Mouse (Mus musculus) midbrain, embryonic 11.5 days (tissue): Measurements from ENCODE around the gene Ctsd. TPM values are rescaled to one million over a fixed set of nuclear protein-coding genes. Genes with fewer than 3 reads are reported as not detected.

ENCODE experiments used
- ATAC-seq: fragments of 200-750 bp; cut with Nextera tagmentation; 2 replicates; pipeline ENCODE4 v1.8.0; 2017; ENCODE audit warnings: moderate TSS enrichment, moderate library complexity; ENCODE audit not compliant: low FRiP score
- DNase-seq: peaks from one replicate; pipeline ENCODE4 v3.0.0; 2015; ENCODE audit warnings: low spot score; ENCODE audit errors: missing footprints
- H3K27ac ChIP-seq: fragments of 300-500 bp; sonication (generic); 2 replicates; pipeline ENCODE4 v1.5.1; 2014; ENCODE audit warnings: low read depth, low read length
- H3K27me3 ChIP-seq: fragments of 300-500 bp; sonication (generic); 2 replicates; pipeline ENCODE4 v1.6.1; 2014; ENCODE audit warnings: mild to moderate bottlenecking, low read length, moderate library complexity, mixed read lengths; ENCODE audit not compliant: control insufficient read depth, insufficient read depth
- H3K36me3 ChIP-seq: fragments of 300-500 bp; sonication (generic); 2 replicates; pipeline ENCODE4 v1.6.1; 2014; ENCODE audit warnings: mild to moderate bottlenecking, low read length, moderate library complexity, mixed read lengths; ENCODE audit not compliant: control insufficient read depth, insufficient read depth
- H3K4me1 ChIP-seq: fragments of 300-500 bp; sonication (generic); 2 replicates; pipeline ENCODE4 v1.6.1; 2014; ENCODE audit warnings: low read length; ENCODE audit not compliant: control insufficient read depth, insufficient read depth
- H3K4me2 ChIP-seq: fragments of 300-500 bp; sonication (generic); 2 replicates; pipeline ENCODE4 v1.6.1; 2014; ENCODE audit warnings: mild to moderate bottlenecking, moderate library complexity
- H3K4me3 ChIP-seq: fragments of 300-500 bp; sonication (generic); 2 replicates; pipeline ENCODE4 v1.5.1; 2014; ENCODE audit warnings: low read depth, low read length
- H3K9ac ChIP-seq: fragments of 300-500 bp; sonication (generic); 2 replicates; pipeline ENCODE4 v1.6.1; 2014; ENCODE audit warnings: low read length
- H3K9me3 ChIP-seq: fragments of 300-500 bp; sonication (generic); 2 replicates; pipeline ENCODE4 v1.6.1; 2016; ENCODE audit warnings: low read length; ENCODE audit not compliant: control insufficient read depth
- WGBS: fragments of 180-500 bp; shearing (Covaris S2); extraction: QIAGEN DNeasy Blood & Tissue Kit; methylation state at CpG from one replicate; pipeline ENCODE4 v1.1.7; 2014; 5-methylcytosine and 5-hydroxymethylcytosine counted together
- polyA plus RNA-seq: library from polyadenylated mRNA; unstranded; fragments of >200 nt; fragmentation: Nextera tagmentation; extraction: Ambion mirVana; gene quantifications from 2 replicates; pipeline ENCODE4 v1.2.1, GENCODE M21; 2014

Gene Ctsd
- polyA plus RNA-seq = 166 and 169 TPM in 2 replicates

GRCm38 (mm10) chr7:142387419-142388148 is at the start of gene Ctsd:
TSS of gene Ctsd (minus strand) at chr7:142388038.
- Histone ChIP-seq H3K9me3 (no peaks in the 10 kb centered on the region), H3K9ac (peak within 1 kb of the TSS; percentile 91), H3K27ac (no peak within 1 kb of the TSS), H3K27me3 (no peaks in the 10 kb centered on the region), H3K36me3 (peaks cover 5% of the 10 kb centered on the region; the same call in 1 of the 2 replicates), H3K4me2 (peak within 1 kb of the TSS; percentile 81), H3K4me1 (peaks cover 8% of the 10 kb centered on the region), H3K4me3 (peak within 1 kb of the TSS; percentile 81)
- peak; percentile 99 for DNase-seq
- peak; percentile 98 for ATAC-seq
- 1% methylated on average over 54 of the region's 55 CpGs for WGBS

DNA sequence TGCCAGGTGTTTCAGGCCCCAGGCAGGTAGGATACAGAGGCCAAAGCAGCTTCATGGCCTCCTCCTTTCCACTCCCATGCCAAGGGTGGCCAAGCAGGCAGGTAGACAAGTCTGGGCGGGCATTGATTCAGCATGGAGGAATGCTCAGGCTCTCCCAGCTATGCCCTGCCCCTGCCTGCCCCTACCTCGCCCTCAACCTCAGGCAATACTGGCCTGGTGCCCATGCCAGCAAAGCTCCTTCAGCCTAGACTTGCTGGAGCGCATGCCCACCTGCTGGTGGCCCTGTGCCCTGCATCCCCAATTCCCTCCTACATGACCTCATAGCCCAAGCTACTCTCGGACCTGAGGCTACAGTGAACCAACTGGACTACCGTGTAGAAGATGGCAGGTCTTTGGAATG is 49.5 kb upstream of the Ctsd start:
- Histone ChIP-seq H3K9ac (no peak overlapping the region), H3K27me3 (no peaks in the 10 kb centered on the region), H3K4me1 (no peaks in the 10 kb centered on the region), H3K36me3 (no peaks in the 10 kb centered on the region), H3K27ac (no peak overlapping the region), H3K9me3 (no peaks in the 10 kb centered on the region), H3K4me3 (no peak overlapping the region), H3K4me2 (no peak overlapping the region)
- no peak for DNase-seq
- no peak for ATAC-seq
- WGBS = 78% methylated on average over 5 of the region's 5 CpGs

DNA sequence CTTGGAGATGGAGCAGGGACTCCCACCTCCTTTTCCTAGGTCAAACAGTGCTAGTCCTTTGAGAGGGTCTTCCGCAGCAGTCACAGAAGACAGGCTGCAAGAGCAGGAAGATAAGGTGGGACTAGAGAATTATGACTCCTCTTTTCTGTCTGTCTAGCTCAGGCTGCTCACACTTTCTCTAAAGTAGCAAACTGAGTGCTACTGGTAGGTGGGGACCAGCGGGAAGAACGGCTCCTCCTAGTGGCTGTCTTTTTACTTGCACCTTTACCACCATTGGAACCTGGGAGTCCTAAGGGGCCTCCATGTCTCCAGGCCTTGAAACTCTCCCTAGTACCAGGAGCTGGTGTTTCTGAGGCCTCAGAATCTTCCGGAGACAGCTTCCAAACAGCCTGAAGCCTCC is 47.7 kb upstream of the Ctsd start:
- DNase-seq (peak; percentile 98), ATAC-seq (no peak)
- Histone ChIP-seq H3K4me2 (no peak overlapping the region), H3K9ac (no peak overlapping the region), H3K27me3 (no peaks in the 10 kb centered on the region), H3K36me3 (no peaks in the 10 kb centered on the region), H3K4me3 (no peak overlapping the region), H3K4me1 (no peaks in the 10 kb centered on the region), H3K27ac (no peak overlapping the region), H3K9me3 (no peaks in the 10 kb centered on the region)
- 23% methylated on average over 4 of the region's 4 CpGs for whole genome bisulfite sequencing

- no peak for ATAC-seq
- no peak within 1 kb of the TSS for H3K27ac ChIP-seq
- no peak within 1 kb of the TSS for H3K9ac ChIP-seq
These were observed 46.5 kb upstream of the Ctsd start, which contains the start of gene Syt8 for GRCm38 (mm10) chr7:142434137-142434865. TSS of gene Syt8 (plus strand) at chr7:142434850.

GRCm38 (mm10) chr7:142433623-142434022 is 45.8 kb upstream of the Ctsd start:
- no peak for ATAC-seq
- H3K27ac ChIP-seq = no peak overlapping the region

More at GRCm38 (mm10) chr7:142434137-142434865, 46.5 kb upstream of the Ctsd start, which contains the start of gene Syt8:
- Histone ChIP-seq H3K4me3 (no peak within 1 kb of the TSS), H3K36me3 (no peaks in the 10 kb centered on the region), H3K4me1 (no peaks in the 10 kb centered on the region), H3K4me2 (no peak within 1 kb of the TSS), H3K9me3 (no peaks in the 10 kb centered on the region), H3K27me3 (no peaks in the 10 kb centered on the region)
- 85% methylated on average over 10 of the region's 10 CpGs for WGBS
- DNase-seq = no peak

GRCm38 (mm10) chr7:142431106-142431505 is 43.3 kb upstream of the Ctsd start:
- H3K4me3 ChIP-seq = no peak overlapping the region
- no peaks in the 10 kb centered on the region; the same call in 1 of the 2 replicates for H3K27me3 ChIP-seq
- H3K27ac ChIP-seq = no peak overlapping the region
- H3K4me2 ChIP-seq = no peak overlapping the region
- H3K4me1 ChIP-seq = no peaks in the 10 kb centered on the region
- ATAC-seq (no peak), DNase-seq (no peak)
- 90% methylated on average over 14 of the region's 14 CpGs for WGBS
- no peaks in the 10 kb centered on the region for H3K9me3 ChIP-seq
- H3K36me3 ChIP-seq = no peaks in the 10 kb centered on the region
- no peak overlapping the region for H3K9ac ChIP-seq

More at GRCm38 (mm10) chr7:142433623-142434022, 45.8 kb upstream of the Ctsd start:
- H3K4me1 ChIP-seq = no peaks in the 10 kb centered on the region
- no peak overlapping the region for H3K4me3 ChIP-seq
- H3K9me3 ChIP-seq = no peaks in the 10 kb centered on the region
- H3K27me3 ChIP-seq = no peaks in the 10 kb centered on the region; the same call in 1 of the 2 replicates
- DNase-seq = no peak
- WGBS = 55% methylated on average over 19 of the region's 19 CpGs
- no peak overlapping the region for H3K4me2 ChIP-seq
- no peak overlapping the region for H3K9ac ChIP-seq
- H3K36me3 ChIP-seq = no peaks in the 10 kb centered on the region

- Histone ChIP-seq H3K36me3 (no peaks in the 10 kb centered on the region), H3K4me2 (no peak overlapping the region), H3K27me3 (no peaks in the 10 kb centered on the region; the same call in 1 of the 2 replicates), H3K4me3 (no peak overlapping the region), H3K27ac (no peak overlapping the region), H3K9me3 (no peaks in the 10 kb centered on the region), H3K4me1 (no peaks in the 10 kb centered on the region), H3K9ac (no peak overlapping the region)
- DNase-seq = no peak
- WGBS = 76% methylated on average over 12 of the region's 12 CpGs
- ATAC-seq = peak; percentile 70; the same call in 1 of the 2 replicates
These were observed 42.4 kb upstream of the Ctsd start for GRCm38 (mm10) chr7:142430160-142430678.

DNA sequence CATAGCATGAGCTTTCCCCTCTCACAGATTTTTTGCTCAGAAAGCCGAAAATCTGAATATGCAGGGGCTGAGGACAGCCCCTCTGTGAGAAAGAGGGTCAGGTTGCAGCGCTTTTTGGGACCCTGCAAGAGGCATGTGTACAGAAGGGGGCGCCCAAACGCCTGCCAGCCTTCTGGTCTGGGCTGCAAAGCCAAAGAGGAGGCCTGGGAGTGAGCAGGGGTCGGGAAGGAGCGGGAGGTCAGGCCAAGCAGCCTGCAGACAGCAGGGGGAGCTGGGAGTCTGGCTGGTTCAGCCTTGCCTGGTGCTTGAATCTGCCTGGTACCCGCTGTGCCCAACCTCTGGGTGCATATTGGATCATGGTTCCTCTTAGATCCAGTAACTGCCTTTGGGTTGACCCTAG is 40.4 kb upstream of the Ctsd start:
- no peaks in the 10 kb centered on the region for H3K36me3 ChIP-seq
- no peaks in the 10 kb centered on the region for H3K4me1 ChIP-seq
- H3K27ac ChIP-seq = no peak overlapping the region
- peak; percentile 75; the same call in 1 of the 2 replicates for ATAC-seq
- no peaks in the 10 kb centered on the region for H3K9me3 ChIP-seq
- H3K27me3 ChIP-seq = no peaks in the 10 kb centered on the region; the same call in 1 of the 2 replicates
- no peak overlapping the region for H3K4me2 ChIP-seq
- WGBS = 2% methylated on average over 7 of the region's 7 CpGs
- H3K4me3 ChIP-seq = no peak overlapping the region
- H3K9ac ChIP-seq = no peak overlapping the region
- peak; percentile 96 for DNase-seq
